Mouse (Mus musculus) skeletal muscle tissue, adult 2 months (tissue): ENCODE measurements around the gene Epc2.
A peak's percentile ranks its signal among the peaks of the same experiment; 100 is the strongest.

Experiments used
- DNase-seq: peaks from one replicate; pipeline ENCODE4 v3.0.0-alpha.2; 2012; ENCODE audit warnings: low read depth, low spot score

The Epc2 gene

DNA sequence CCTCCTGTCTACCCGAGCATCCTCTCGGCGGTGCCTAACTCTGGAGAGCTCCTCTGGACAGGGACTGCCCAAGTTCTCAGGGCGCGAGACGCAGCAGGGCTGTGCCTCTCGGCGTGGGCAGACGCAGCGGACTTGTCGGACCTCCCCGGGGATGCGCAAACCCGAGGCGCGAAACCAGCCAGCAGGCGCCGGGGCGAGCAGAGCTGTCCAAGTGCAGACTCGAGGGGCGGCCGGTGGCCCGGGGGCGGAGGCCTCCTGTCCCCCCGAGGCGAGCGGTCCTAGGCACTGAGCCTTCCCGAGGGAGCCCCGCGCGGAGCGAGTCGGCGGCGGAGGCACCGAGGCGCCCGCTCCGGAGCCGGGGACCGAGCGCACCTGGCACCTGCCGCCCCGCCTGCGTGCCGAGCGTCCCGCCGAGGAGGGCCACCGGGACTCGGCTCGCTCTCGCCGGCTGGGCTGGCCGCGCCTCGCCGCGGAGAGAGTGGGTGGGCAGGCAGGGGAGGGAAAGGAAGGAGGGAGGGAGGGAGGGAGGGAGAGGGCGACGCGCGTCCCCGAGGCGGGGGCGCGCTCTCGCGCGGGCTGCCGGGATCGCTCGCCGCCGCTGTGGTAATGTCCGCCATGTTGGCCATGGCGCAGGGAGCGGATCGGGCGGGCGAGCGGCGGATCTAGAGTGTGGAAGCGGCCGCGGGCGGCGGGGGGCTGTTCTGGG, at the start of gene Epc2:
Gene Epc2 (plus strand): TSS at position 556 of the 706 bp plus-strand sequence.
- DNase-seq, result peak; percentile 76

DNA sequence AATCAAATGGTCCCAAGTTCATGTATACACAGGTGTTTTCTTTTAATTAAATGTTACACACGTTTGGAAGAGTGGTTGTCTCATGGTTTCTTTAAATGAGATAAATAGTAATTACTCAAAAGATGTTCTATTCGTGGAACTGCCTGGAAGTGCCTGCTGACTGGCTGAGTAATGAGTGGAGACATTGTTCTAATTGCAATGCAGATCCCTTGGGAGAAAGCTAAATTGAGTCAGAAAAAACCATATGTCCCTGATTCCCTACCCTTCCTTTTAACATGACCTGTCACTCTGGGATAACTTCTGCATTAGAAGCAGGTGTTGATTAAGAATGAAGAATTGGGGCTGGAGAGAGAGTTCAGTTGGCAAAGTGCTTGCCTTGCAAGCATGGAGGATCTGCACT, 45.3 kb upstream of the Epc2 start:
- DNase-seq, result no peak

- DNase-seq, result no peak
Observed at GRCm38 (mm10) chr2:49411685-49412084, 39.6 kb upstream of the Epc2 start.

GRCm38 (mm10) chr2:49412576-49412975, 38.7 kb upstream of the Epc2 start:
- DNase-seq, result no peak

DNA sequence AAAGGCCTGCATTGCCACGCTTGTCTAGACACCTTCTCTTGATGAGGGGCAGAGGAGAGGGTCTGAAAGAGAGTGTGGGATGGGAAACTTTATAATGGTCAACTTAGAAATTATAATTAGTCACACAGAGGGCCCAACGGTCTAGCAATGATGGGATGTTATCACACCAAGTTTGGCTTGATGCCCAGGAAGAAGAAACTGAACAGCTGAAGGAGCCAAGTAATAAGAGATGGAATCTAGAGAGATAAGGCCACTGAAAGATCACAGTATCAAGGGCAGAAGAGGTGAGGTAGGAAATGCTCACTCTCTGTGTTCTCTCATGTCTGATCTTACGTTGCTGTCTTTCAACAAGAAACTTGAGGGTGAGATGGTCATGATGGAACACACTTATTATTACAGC, 35.4 kb upstream of the Epc2 start:
- DNase-seq, result no peak

GRCm38 (mm10) chr2:49417018-49417604, 34.2 kb upstream of the Epc2 start:
- no peak for DNase-seq

GRCm38 (mm10) chr2:49420396-49420795, 30.9 kb upstream of the Epc2 start:
- no peak for DNase-seq

DNA sequence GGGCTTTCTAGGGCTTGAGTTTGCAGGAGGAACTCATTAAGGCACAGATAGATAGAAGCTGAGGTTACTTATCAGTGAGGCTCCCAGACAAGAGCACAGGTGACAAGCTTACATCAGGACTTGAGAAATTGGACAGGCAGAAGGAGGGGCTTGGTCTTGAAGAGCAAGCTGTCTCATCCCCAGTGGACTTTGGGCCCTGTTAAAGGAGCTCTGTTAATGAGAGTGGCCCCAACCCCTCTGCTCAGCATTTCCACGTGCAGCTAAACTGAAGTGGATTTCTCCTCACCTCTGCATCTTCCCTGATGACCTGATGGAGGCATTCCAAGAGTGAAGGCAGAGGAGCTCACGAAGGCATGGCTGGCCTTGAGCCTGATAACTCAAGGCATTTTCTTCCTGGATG, 27.4 kb upstream of the Epc2 start:
- DNase-seq, result no peak

GRCm38 (mm10) chr2:49424788-49425187, 26.5 kb upstream of the Epc2 start:
- no peak for DNase-seq

DNA sequence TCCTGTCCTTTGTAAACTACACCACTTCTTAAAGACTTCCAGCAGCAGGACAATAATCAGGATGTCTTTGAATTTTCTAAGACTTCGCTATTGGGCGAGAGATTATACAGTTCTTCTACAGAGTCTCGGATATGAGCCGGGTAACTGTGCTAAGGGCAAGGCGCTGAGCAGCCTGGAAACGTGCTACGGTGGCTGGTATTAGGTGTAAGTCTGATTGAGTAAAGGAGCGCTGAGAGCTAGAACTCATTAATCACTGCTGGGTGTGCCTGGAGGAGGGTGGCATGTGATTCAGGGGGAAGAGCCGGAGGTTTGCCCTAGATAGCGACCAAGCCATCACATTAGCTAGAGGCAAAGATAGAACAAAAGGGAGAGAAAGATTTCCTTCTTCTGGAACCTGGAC, 25.1 kb upstream of the Epc2 start:
- DNase-seq, result no peak

GRCm38 (mm10) chr2:49431015-49431414, 20.3 kb upstream of the Epc2 start:
- DNase-seq, result no peak

GRCm38 (mm10) chr2:49433211-49433610, 18.1 kb upstream of the Epc2 start:
- no peak for DNase-seq

DNA sequence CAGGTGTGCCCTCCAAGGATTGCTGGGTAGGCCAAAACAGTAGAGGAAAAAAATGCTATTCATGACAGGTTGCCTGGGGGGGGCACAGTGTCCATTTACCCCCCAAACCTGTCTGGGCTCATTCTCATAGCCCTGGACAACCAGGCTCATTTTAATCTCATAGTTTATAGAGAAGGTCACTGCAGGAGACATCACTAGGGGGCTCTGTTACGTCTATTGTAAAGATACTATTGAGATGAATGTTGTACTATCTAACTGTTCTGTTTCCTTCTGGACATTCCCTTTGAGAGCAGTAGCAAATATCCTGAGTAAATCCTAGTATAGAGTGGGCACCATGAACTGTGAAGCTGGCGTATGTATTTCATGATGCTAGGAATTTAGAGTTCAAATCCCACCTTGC, 5.0 kb upstream of the Epc2 start:
- DNase-seq, result no peak

- DNase-seq, result no peak
Observed at GRCm38 (mm10) chr2:49447586-49448475, 3.5 kb upstream of the Epc2 start.

- DNase-seq, result no peak
Observed at GRCm38 (mm10) chr2:49450467-49450866, 819 bp upstream of the Epc2 start.

GRCm38 (mm10) chr2:49451637-49452211, 438 bp downstream of the Epc2 start:
- DNase-seq, result peak; percentile 95

DNA sequence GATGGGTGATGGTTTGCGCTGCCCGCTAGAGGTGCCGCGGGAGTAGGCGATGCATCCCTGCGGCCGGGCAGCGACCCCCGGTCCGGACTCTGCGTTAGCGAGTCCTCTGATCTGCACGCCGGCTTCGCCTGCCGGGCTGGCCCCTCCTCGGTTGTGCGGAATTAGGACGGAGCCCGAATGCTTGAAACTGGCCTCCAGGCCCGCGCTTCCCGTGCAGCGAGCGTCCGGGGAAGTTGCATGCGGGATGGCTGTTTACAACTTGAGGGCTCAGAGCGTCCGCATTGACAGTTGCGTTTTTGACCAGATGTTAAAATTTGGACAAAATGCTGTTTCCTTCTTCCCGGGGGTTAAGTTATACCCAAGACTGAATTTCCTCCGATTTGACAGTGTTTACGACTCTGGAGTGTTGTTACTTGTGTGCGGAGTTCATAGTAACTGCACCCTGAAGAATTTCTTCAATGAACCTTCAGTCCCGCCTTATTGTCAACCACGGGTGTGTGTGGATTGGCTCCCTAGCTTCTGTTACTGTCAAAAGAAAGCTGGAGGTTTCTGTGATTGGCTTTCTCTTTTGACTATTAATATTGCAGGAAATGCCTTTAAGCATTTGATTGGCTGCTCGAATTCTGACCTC, 1.3 kb downstream of the Epc2 start:
- peak; percentile 73 for DNase-seq

DNA sequence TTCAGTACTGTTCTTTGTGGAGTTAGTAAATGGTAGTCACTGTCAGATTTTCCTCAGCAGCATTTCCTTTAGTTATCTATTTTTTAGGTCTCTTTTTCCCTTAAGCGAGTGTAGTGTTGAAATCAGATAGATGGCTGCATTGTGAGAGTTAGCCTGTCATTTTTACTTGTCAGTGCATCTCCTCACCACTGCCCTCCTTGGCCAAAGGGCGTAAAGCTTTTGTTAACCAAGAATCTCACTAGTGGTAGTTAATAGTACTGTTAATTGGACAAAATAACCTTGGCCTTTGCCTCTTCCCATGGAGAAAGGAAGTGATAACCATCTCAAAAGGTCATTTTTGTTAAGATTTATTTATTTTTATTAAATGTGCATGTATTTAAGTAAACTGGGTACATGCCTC, 6.5 kb downstream of the Epc2 start:
- no peak for DNase-seq

DNA sequence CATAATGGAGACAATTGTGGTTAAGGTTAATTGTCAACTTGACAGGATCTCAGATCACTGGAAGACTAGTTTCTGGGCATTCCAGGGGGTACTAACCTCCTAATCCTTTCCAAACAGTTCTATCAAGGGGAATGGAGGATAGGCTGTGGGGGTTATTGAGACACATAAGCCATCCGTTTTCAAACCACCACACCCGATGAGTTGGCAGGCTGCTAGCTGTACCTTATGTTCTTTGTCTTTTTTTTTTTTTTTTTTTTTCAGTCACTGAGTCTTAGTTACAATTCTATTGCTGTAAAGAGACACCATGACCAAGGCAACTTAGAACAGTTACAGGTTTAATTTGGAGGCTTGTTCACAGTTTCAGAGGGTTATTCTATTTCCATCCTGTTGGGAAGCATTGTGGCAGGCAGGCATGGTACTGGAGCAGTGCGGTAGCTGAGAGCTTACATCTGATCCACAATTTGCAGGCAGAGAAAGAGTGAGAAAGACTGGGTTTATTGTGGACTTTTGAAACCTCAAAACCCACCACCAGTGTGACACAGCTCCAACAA, 14.5 kb downstream of the Epc2 start:
- no peak for DNase-seq

DNA sequence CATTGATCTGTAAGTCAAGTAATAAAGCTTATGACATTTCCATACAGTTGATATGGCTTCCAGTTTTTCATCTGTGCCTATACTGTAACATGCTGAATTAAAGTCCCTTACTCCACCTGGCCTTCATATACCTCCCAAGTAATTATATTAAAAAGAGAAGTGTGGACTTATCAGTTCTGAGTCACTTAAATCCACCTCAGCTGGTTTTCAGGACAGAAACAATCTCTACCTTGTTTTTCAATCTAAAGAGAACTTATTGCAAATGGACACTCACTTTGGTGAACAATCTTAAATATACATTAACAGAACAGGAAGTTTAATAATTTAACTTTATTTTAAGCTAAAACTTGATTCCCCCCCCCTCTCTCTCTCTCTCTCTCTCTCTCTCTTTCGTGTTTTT, 15.8 kb downstream of the Epc2 start:
- DNase-seq, result no peak

GRCm38 (mm10) chr2:49471188-49471587, 19.9 kb downstream of the Epc2 start:
- DNase-seq, result no peak
